Comparison of ENCODE assay signal across 8 mouse cellular contexts in the genomic region with DNA sequence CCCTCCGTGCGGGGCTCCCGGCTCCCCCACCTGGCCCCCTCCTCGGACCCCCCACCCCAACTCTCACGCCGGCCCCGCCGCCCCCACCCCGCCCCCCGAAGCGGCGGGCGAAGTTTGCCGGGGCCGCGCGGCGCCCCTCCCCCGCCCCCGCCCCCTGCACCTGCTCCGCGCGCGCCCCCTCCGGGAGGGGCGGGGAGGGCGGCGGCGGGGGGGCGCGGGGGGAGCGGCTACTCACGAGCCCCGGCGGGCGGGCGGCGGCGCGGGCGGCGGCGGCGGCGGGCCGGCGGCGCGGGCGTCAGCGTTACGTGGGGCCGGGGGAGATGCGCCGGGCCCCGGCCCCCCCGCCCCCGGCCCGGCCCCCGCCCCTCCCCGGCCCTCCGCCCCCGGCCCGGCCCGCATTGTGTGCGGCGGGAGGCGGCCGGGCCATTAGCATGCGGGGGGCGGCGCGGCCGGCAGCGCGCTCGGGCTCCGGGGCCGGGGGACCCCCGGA. TPM values are rescaled to one million over a fixed set of nuclear protein-coding genes. Genes with fewer than 3 reads are reported as not detected.
DNase-seq lines count a peak whose midpoint lies in the region; ATAC-seq lines count a peak whose summit lies in the region.

No protein-coding gene starts in this region.

- peaks cover 15% of the 10 kb centered on the region for H3K36me3 ChIP-seq in erythroblast, embryonic 14.5 days (ENCODE audit: control insufficient read depth)
- peaks cover 8% of the 10 kb centered on the region; the same call in 1 of the 2 replicates for H3K36me3 ChIP-seq in liver, embryonic 12.5 days

- H3K4me3 ChIP-seq in erythroblast, embryonic 14.5 days (replicated peaks): peak overlapping the region; percentile 64
- H3K4me3 ChIP-seq in liver, embryonic 12.5 days: peak overlapping the region; percentile 76

- peak overlapping the region; percentile 89 for H3K4me2 ChIP-seq in liver, embryonic 12.5 days

- peak overlapping the region; percentile 84 for H3K9ac ChIP-seq in liver, embryonic 12.5 days

- H3K9me3 ChIP-seq in erythroblast, embryonic 14.5 days (ENCODE audit: control insufficient read depth, low read length): no peaks in the 10 kb centered on the region
- H3K9me3 ChIP-seq in liver, embryonic 12.5 days (replicated peaks): no peaks in the 10 kb centered on the region

- H3K27ac ChIP-seq in liver, embryonic 12.5 days: peak overlapping the region; percentile 81

- DNase-seq in thymus, postnatal 4 days: peak; percentile 58
- no peak for DNase-seq in thymus, postnatal 0 days (ENCODE audit: low spot score)
- peak; percentile 18 for DNase-seq in yolk sac, embryonic 10.5 days (ENCODE audit: low spot score)
- no peak for DNase-seq in frontal cortex, postnatal 10 days (ENCODE audit: low spot score in 2 of 2)
- DNase-seq in kidney, postnatal 36 days: no peak

- peaks cover 6% of the 10 kb centered on the region for H3K27me3 ChIP-seq in erythroblast, embryonic 14.5 days (ENCODE audit: control insufficient read depth)
- H3K27me3 ChIP-seq in liver, embryonic 12.5 days (replicated peaks): peaks cover 12% of the 10 kb centered on the region; the same call in 1 of the 2 replicates

- no peak for ATAC-seq in erythroblast, adult 5-6 weeks (replicated peaks; ENCODE audit: low FRiP score, poor library complexity, severe bottlenecking)
- peak; percentile 1; the same call in 1 of the 2 replicates for ATAC-seq in liver, embryonic 12.5 days

- H3K4me1 ChIP-seq in erythroblast, embryonic 14.5 days (ENCODE audit: control insufficient read depth): peaks cover 44% of the 10 kb centered on the region
- H3K4me1 ChIP-seq in liver, embryonic 12.5 days: peaks cover 74% of the 10 kb centered on the region

- 0% methylated on average over 10 of the region's 80 CpGs for WGBS in liver, embryonic 12.5 days (ENCODE audit: insufficient replicate concordance)

RNA-seq across cellular contexts. Expression of a gene that starts 1.1 kb away (rescaled TPM):
- polyA plus RNA-seq in erythroblast, embryonic 14.5 days (2012): not detected in 2 replicates
- total RNA-seq in erythroblast, adult 5-6 weeks (2015; ENCODE audit: low replicate concordance): not detected in 2 replicates
- not detected in 2 replicates for total RNA-seq in erythroblast, adult 5-6 weeks (2017; ENCODE audit: low replicate concordance)
- polyA plus RNA-seq in thymus, postnatal 0 days (2015; fragmentation: Nextera tagmentation; extraction: Ambion mirVana): 0.90 and 1.5 TPM in 2 replicates
- polyA plus RNA-seq in liver, embryonic 12.5 days (2016; fragmentation: Nextera tagmentation; extraction: Ambion mirVana): 0.32 and 0.39 TPM in 2 replicates

RNA-seq across cellular contexts. Expression of a gene that starts 6.2 kb away (rescaled TPM):
- polyA plus RNA-seq in erythroblast, embryonic 14.5 days (2012): 2.0 and 2.9 TPM in 2 replicates
- total RNA-seq in erythroblast, adult 5-6 weeks (2015; ENCODE audit: low replicate concordance): 0.58 and 1.9 TPM in 2 replicates
- total RNA-seq in erythroblast, adult 5-6 weeks (2017; ENCODE audit: low replicate concordance): 3.1 and 3.8 TPM in 2 replicates
- polyA plus RNA-seq in thymus, postnatal 0 days (2015; fragmentation: Nextera tagmentation; extraction: Ambion mirVana): 40.7 and 44.5 TPM in 2 replicates
- polyA plus RNA-seq in liver, embryonic 12.5 days (2016; fragmentation: Nextera tagmentation; extraction: Ambion mirVana): 15.3 and 15.8 TPM in 2 replicates

RNA-seq across cellular contexts. Expression of a gene that starts 27.9 kb away (rescaled TPM):
- not detected in 2 replicates for polyA plus RNA-seq in erythroblast, embryonic 14.5 days (2012)
- not detected in 2 replicates for total RNA-seq in erythroblast, adult 5-6 weeks (2015; ENCODE audit: low replicate concordance)
- 0.56 TPM in 1 of 2 replicates, not detected in the other for total RNA-seq in erythroblast, adult 5-6 weeks (2017; ENCODE audit: low replicate concordance)
- polyA plus RNA-seq in thymus, postnatal 0 days (2015; fragmentation: Nextera tagmentation; extraction: Ambion mirVana): not detected in 2 replicates
- polyA plus RNA-seq in liver, embryonic 12.5 days (2016; fragmentation: Nextera tagmentation; extraction: Ambion mirVana): not detected in 2 replicates

RNA-seq across cellular contexts. Expression of a gene that starts 29.8 kb away (rescaled TPM):
- polyA plus RNA-seq in erythroblast, embryonic 14.5 days (2012): 5.6 and 6.8 TPM in 2 replicates
- 4.8 TPM in 1 of 2 replicates, not detected in the other for total RNA-seq in erythroblast, adult 5-6 weeks (2015; ENCODE audit: low replicate concordance)
- 2.3 and 14.1 TPM in 2 replicates for total RNA-seq in erythroblast, adult 5-6 weeks (2017; ENCODE audit: low replicate concordance)
- polyA plus RNA-seq in thymus, postnatal 0 days (2015; fragmentation: Nextera tagmentation; extraction: Ambion mirVana): 26.9 and 27.0 TPM in 2 replicates
- 34.8 and 40.1 TPM in 2 replicates for polyA plus RNA-seq in liver, embryonic 12.5 days (2016; fragmentation: Nextera tagmentation; extraction: Ambion mirVana)

Comparison
In these comparisons a context has a peak if more than half of its experiments do, and no peak if none do; other contexts are left out.
1. DNase-seq: peak in thymus, postnatal 4 days (single experiment) and yolk sac, embryonic 10.5 days (single experiment); none in thymus, postnatal 0 days (single experiment), frontal cortex, postnatal 10 days (0 of 2) and kidney, postnatal 36 days (0 of 2).